In the genomic region with DNA sequence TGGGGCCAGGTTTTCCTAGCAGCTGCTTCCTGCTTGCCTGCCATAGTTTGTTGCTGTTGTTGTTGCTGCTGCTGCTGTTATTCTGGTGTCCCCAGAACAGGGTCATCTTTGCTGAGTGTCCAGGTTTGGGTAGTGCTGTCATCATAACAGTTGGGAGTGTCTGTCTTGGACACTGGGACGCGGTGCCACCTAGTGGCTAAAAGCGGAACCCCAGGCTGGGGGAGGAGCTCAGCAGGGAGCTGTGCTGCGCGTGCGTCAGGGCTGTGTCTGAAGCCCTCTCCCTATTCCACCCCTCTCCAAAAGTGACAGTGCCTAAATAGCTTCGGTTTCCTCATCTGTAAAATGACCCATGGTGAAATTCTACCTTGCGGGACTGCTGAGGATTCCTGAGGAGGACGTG, we compare ENCODE assay signal across 8 mouse cellular contexts. TPM values are rescaled to one million over a fixed set of nuclear protein-coding genes. Genes with fewer than 3 reads are reported as not detected.
DNase-seq lines count a peak whose midpoint lies in the region; ATAC-seq and TF ChIP-seq lines count a peak whose summit lies in the region.

No protein-coding gene starts in this region.

- DNase-seq in liver: peak; percentile 95
- DNase-seq in monocyte, adult 2 months (ENCODE audit: low read depth in 1 of 2, low spot score in 2 of 2): peak; percentile 86 to 96
- DNase-seq in spleen, postnatal 10 days (ENCODE audit: low spot score in 2 of 2): peak; percentile 98 to 99

- peaks cover 5% of the 10 kb centered on the region for H3K4me1 ChIP-seq in bone marrow macrophage, adult 2 months (ENCODE audit: control insufficient read depth, insufficient read depth, low read length)
- H3K4me1 ChIP-seq in embryonic fibroblast, embryonic 13.5 days (ENCODE audit: control insufficient read depth, insufficient read depth, low read length): no peaks in the 10 kb centered on the region
- peaks cover 3% of the 10 kb centered on the region; the same call in 1 of the 2 replicates for H3K4me1 ChIP-seq in heart, embryonic 11.5 days (ENCODE audit: control insufficient read depth, insufficient read depth, low read length)
- H3K4me1 ChIP-seq in kidney, embryonic 16.5 days (ENCODE audit: insufficient read depth, low read length): peaks cover 9% of the 10 kb centered on the region; the same call in 1 of the 2 replicates

- H3K4me2 ChIP-seq in heart, embryonic 11.5 days: no peak overlapping the region
- no peak overlapping the region for H3K4me2 ChIP-seq in kidney, embryonic 16.5 days (replicated peaks; ENCODE audit: low read depth, low read length)

- peak; percentile 93 for TF ChIP-seq CTCF in C2C12 (IDR thresholded peaks at IDR 0.05; ENCODE audit: control insufficient read depth, insufficient read depth, insufficient read length)
- TF ChIP-seq CTCF in bone marrow macrophage, adult 2 months (IDR thresholded peaks at IDR 0.05; ENCODE audit: low read depth, low read length): peak; percentile 63; the same call in 1 of the 2 replicates
- TF ChIP-seq CTCF in embryonic fibroblast, embryonic 13.5 days (IDR thresholded peaks at IDR 0.05; ENCODE audit: borderline replicate concordance, insufficient read depth, low read length): peak; percentile 88

- TF ChIP-seq POLR2A in bone marrow macrophage, adult 2 months (IDR thresholded peaks at IDR 0.05; ENCODE audit: borderline replicate concordance, low read depth, low read length): no peak
- no peak for TF ChIP-seq POLR2A in embryonic fibroblast, embryonic 13.5 days (IDR thresholded peaks at IDR 0.05; ENCODE audit: low read depth, low read length)

- H3ac ChIP-seq in C2C12 (ENCODE audit: control insufficient read depth, insufficient read length, low read depth): no peak overlapping the region

- no peak overlapping the region for H3K9ac ChIP-seq in heart, embryonic 11.5 days (ENCODE audit: low read depth, low read length)
- H3K9ac ChIP-seq in kidney, embryonic 16.5 days (replicated peaks; ENCODE audit: low read length): no peak overlapping the region

- WGBS in heart, embryonic 11.5 days (ENCODE audit: insufficient replicate concordance): 8% methylated on average over 9 of the region's 9 CpGs
- WGBS in kidney, embryonic 16.5 days: 7% methylated on average over 9 of the region's 9 CpGs

- H3K36me3 ChIP-seq in C2C12 (ENCODE audit: control insufficient read depth, insufficient read depth): no peaks in the 10 kb centered on the region
- no peaks in the 10 kb centered on the region for H3K36me3 ChIP-seq in heart, embryonic 11.5 days (ENCODE audit: control insufficient read depth, insufficient read depth, low read length)
- no peaks in the 10 kb centered on the region for H3K36me3 ChIP-seq in kidney, embryonic 16.5 days (ENCODE audit: insufficient read depth, low read length)

- no peaks in the 10 kb centered on the region for H3K79me3 ChIP-seq in C2C12 (ENCODE audit: low read depth)

- no peaks in the 10 kb centered on the region for H3K27me3 ChIP-seq in C2C12 (ENCODE audit: control insufficient read depth, insufficient read depth, insufficient read length)
- peaks cover 28% of the 10 kb centered on the region for H3K27me3 ChIP-seq in heart, embryonic 11.5 days (ENCODE audit: control insufficient read depth, insufficient read depth, low read length)
- peaks cover 25% of the 10 kb centered on the region for H3K27me3 ChIP-seq in kidney, embryonic 16.5 days (ENCODE audit: insufficient read depth, low read length)

- peak; percentile 67; the same call in 1 of the 2 replicates for ATAC-seq in heart, embryonic 11.5 days (replicated peaks; ENCODE audit: insufficient number of reproducible peaks, low FRiP score, low TSS enrichment)
- ATAC-seq in kidney, embryonic 16.5 days (ENCODE audit: low FRiP score, low TSS enrichment): peak; percentile 81

- H3K9me3 ChIP-seq in heart, embryonic 11.5 days (replicated peaks; ENCODE audit: control insufficient read depth, low read length): no peaks in the 10 kb centered on the region
- no peaks in the 10 kb centered on the region for H3K9me3 ChIP-seq in kidney, embryonic 16.5 days (ENCODE audit: low read length)

- no peaks in the 10 kb centered on the region for H3K79me2 ChIP-seq in C2C12 (ENCODE audit: control insufficient read depth, insufficient read depth)

- no peak overlapping the region for H3K4me3 ChIP-seq in C2C12 (ENCODE audit: insufficient read depth, poor library complexity, severe bottlenecking)
- H3K4me3 ChIP-seq in bone marrow macrophage, adult 2 months (ENCODE audit: insufficient read depth, low read length): no peak overlapping the region
- H3K4me3 ChIP-seq in embryonic fibroblast, embryonic 13.5 days (ENCODE audit: insufficient read depth, low read length): no peak overlapping the region
- no peak overlapping the region for H3K4me3 ChIP-seq in heart, embryonic 11.5 days (ENCODE audit: low read depth, low read length)
- no peak overlapping the region for H3K4me3 ChIP-seq in kidney, embryonic 16.5 days (ENCODE audit: low read length)

- H3K27ac ChIP-seq in bone marrow macrophage, adult 2 months (ENCODE audit: insufficient read depth, low read depth, low read length): no peak overlapping the region
- H3K27ac ChIP-seq in embryonic fibroblast, embryonic 13.5 days (ENCODE audit: insufficient read depth, low read length): no peak overlapping the region
- no peak overlapping the region for H3K27ac ChIP-seq in heart, embryonic 11.5 days (ENCODE audit: low read depth, low read length)
- H3K27ac ChIP-seq in kidney, embryonic 16.5 days (ENCODE audit: low read length): no peak overlapping the region

TF ChIP-seq in C2C12, 6 proteins besides CTCF, POLR2A, EP300 and RAD21:
- peak; percentile 31 for TF ChIP-seq MYOD1 (IDR thresholded peaks at IDR 0.05; ENCODE audit: control insufficient read depth, insufficient read length, low read depth)
- TF ChIP-seq MYOG (IDR thresholded peaks at IDR 0.05; ENCODE audit: control insufficient read depth, extremely low read depth, insufficient read length): no peak
TF ChIP-seq in C2C12: peak in this region for 1.

RNA-seq across cellular contexts. Expression of gene Dand5, which starts 7.1 kb away (rescaled TPM):
- 2.4 TPM for polyA plus RNA-seq in C2C12 (2012; fragmentation: generic; extraction: Trizol)
- polyA plus RNA-seq in bone marrow macrophage, adult 2 months (2012; ENCODE audit: insufficient read depth, insufficient read length, missing spikeins): 3.3 and 5.4 TPM in 2 replicates
- 2.0 and 2.3 TPM in 2 replicates for polyA plus RNA-seq in embryonic fibroblast, embryonic 13.5 days (2011; ENCODE audit: insufficient read length, low read depth, missing spikeins)
- 5.0 and 6.0 TPM in 2 replicates for polyA plus RNA-seq in heart, embryonic 11.5 days (2014; fragmentation: Nextera tagmentation; extraction: Ambion mirVana)
- 6.6 and 9.0 TPM in 2 replicates for polyA plus RNA-seq in kidney, embryonic 16.5 days (2015; fragmentation: Nextera tagmentation; extraction: Ambion mirVana)

RNA-seq across cellular contexts. Expression of gene Nfix, which starts 15.4 kb away (rescaled TPM):
- 50.7 TPM for polyA plus RNA-seq in C2C12 (2012; fragmentation: generic; extraction: Trizol)
- 8.3 and 12.5 TPM in 2 replicates for polyA plus RNA-seq in bone marrow macrophage, adult 2 months (2012; ENCODE audit: insufficient read depth, insufficient read length, missing spikeins)
- 173 and 236 TPM in 2 replicates for polyA plus RNA-seq in embryonic fibroblast, embryonic 13.5 days (2011; ENCODE audit: insufficient read length, low read depth, missing spikeins)
- polyA plus RNA-seq in heart, embryonic 11.5 days (2014; fragmentation: Nextera tagmentation; extraction: Ambion mirVana): 6.1 and 7.6 TPM in 2 replicates
- 14.8 and 15.9 TPM in 2 replicates for polyA plus RNA-seq in kidney, embryonic 16.5 days (2015; fragmentation: Nextera tagmentation; extraction: Ambion mirVana)

RNA-seq across cellular contexts. Expression of gene Gadd45gip1, which starts 15.8 kb away (rescaled TPM):
- 32.5 TPM for polyA plus RNA-seq in C2C12 (2012; fragmentation: generic; extraction: Trizol)
- polyA plus RNA-seq in bone marrow macrophage, adult 2 months (2012; ENCODE audit: insufficient read depth, insufficient read length, missing spikeins): 12.7 and 13.9 TPM in 2 replicates
- 11.7 and 12.6 TPM in 2 replicates for polyA plus RNA-seq in embryonic fibroblast, embryonic 13.5 days (2011; ENCODE audit: insufficient read length, low read depth, missing spikeins)
- 51.5 and 52.2 TPM in 2 replicates for polyA plus RNA-seq in heart, embryonic 11.5 days (2014; fragmentation: Nextera tagmentation; extraction: Ambion mirVana)
- 49.7 and 51.6 TPM in 2 replicates for polyA plus RNA-seq in kidney, embryonic 16.5 days (2015; fragmentation: Nextera tagmentation; extraction: Ambion mirVana)

RNA-seq across cellular contexts. Expression of gene Rad23a, which starts 24.9 kb away (rescaled TPM):
- polyA plus RNA-seq in C2C12 (2012; fragmentation: generic; extraction: Trizol): 68.3 TPM
- polyA plus RNA-seq in bone marrow macrophage, adult 2 months (2012; ENCODE audit: insufficient read depth, insufficient read length, missing spikeins): 49.1 and 54.0 TPM in 2 replicates
- 57.6 and 61.7 TPM in 2 replicates for polyA plus RNA-seq in embryonic fibroblast, embryonic 13.5 days (2011; ENCODE audit: insufficient read length, low read depth, missing spikeins)
- 125 and 127 TPM in 2 replicates for polyA plus RNA-seq in heart, embryonic 11.5 days (2014; fragmentation: Nextera tagmentation; extraction: Ambion mirVana)
- 109 and 114 TPM in 2 replicates for polyA plus RNA-seq in kidney, embryonic 16.5 days (2015; fragmentation: Nextera tagmentation; extraction: Ambion mirVana)

RNA-seq across cellular contexts. Expression of gene Calr, which starts 31.2 kb away (rescaled TPM):
- polyA plus RNA-seq in C2C12 (2012; fragmentation: generic; extraction: Trizol): 687 TPM
- polyA plus RNA-seq in bone marrow macrophage, adult 2 months (2012; ENCODE audit: insufficient read depth, insufficient read length, missing spikeins): 674 and 696 TPM in 2 replicates
- 1,122 and 1,201 TPM in 2 replicates for polyA plus RNA-seq in embryonic fibroblast, embryonic 13.5 days (2011; ENCODE audit: insufficient read length, low read depth, missing spikeins)
- polyA plus RNA-seq in heart, embryonic 11.5 days (2014; fragmentation: Nextera tagmentation; extraction: Ambion mirVana): 830 and 894 TPM in 2 replicates
- 1,143 and 1,180 TPM in 2 replicates for polyA plus RNA-seq in kidney, embryonic 16.5 days (2015; fragmentation: Nextera tagmentation; extraction: Ambion mirVana)
